Mouse (Mus musculus) bone marrow macrophage, adult 2 months (primary cell): ENCODE results near the gene Cep295.

ENCODE experiments used
- CTCF ChIP-seq: IDR thresholded peaks from 2 replicates; pipeline ENCODE4 v1.5.1; 2012; ENCODE audit warnings: low read depth, mild to moderate bottlenecking, low read length, moderate library complexity
- POLR2A ChIP-seq: IDR thresholded peaks from 2 replicates; pipeline ENCODE4 v1.6.1; 2012; ENCODE audit warnings: mild to moderate bottlenecking, low read depth, low read length, borderline replicate concordance

GRCm38 (mm10) chr9:15280491-15280879, 77.1 kb downstream of the Cep295 start:
- TF ChIP-seq CTCF (no peak), POLR2A (no peak)
